Mouse (Mus musculus) ES-E14 (cell line): ENCODE data around the gene Ddx3y. TPM values are rescaled to one million over a fixed set of nuclear protein-coding genes. Genes with fewer than 3 reads are reported as not detected.
A peak's percentile ranks its signal among the peaks of the same experiment; 100 is the strongest.

Source experiments
- DNase-seq: peaks from one replicate; pipeline ENCODE4 v3.0.0-alpha.2; 2013; ENCODE audit warnings: low read depth, low spot score
- H3K27ac ChIP-seq: 2 replicates; pipeline ENCODE4 v1.5.1; 2012; ENCODE audit warnings: low read depth, mild to moderate bottlenecking, low read length, moderate library complexity, mixed read lengths; ENCODE audit not compliant: poor library complexity, insufficient read depth, severe bottlenecking
- H3K36me3 ChIP-seq: 2 replicates; pipeline ENCODE4 v1.6.1; 2012; ENCODE audit warnings: mild to moderate bottlenecking, low read length, moderate library complexity, mixed read lengths; ENCODE audit not compliant: control insufficient read depth, poor library complexity, insufficient read depth, severe bottlenecking
- H3K4me1 ChIP-seq, 2 experiments: fragments of 150-350 bp in 1 of 2; sonication (generic) in 1 of 2; 2 replicates each; pipeline ENCODE4 v1.6.1; 2012; ENCODE audit warnings: low read length in 2 of 2, mild to moderate bottlenecking in 1 of 2, mixed read lengths in 1 of 2; ENCODE audit not compliant: control insufficient read depth in 2 of 2, insufficient read depth in 2 of 2, poor library complexity in 1 of 2
- H3K4me3 ChIP-seq, 2 experiments: fragments of 150-350 bp in 1 of 2; sonication (generic) in 1 of 2; 2 replicates each; pipeline ENCODE4 v1.5.1; 2012; ENCODE audit warnings: low read length in 2 of 2, low read depth in 1 of 2, mild to moderate bottlenecking in 1 of 2, mixed read lengths in 1 of 2; ENCODE audit not compliant: insufficient read depth in 1 of 2, poor library complexity in 1 of 2, severe bottlenecking in 1 of 2
- H3K9ac ChIP-seq: 2 replicates; pipeline ENCODE4 v1.6.1; 2012; ENCODE audit warnings: low read depth, mild to moderate bottlenecking, low read length, mixed read lengths; ENCODE audit not compliant: poor library complexity, insufficient read depth, severe bottlenecking
- H3K9me3 ChIP-seq: fragments of 150-350 bp; sonication (generic); 2 replicates; pipeline ENCODE4 v1.6.1; 2012; ENCODE audit warnings: low read depth, mild to moderate bottlenecking, low read length; ENCODE audit not compliant: control insufficient read depth, insufficient read depth
- CHD2 ChIP-seq: IDR thresholded peaks from 2 replicates; pipeline ENCODE4 v1.6.1; 2014; ENCODE audit warnings: mild to moderate bottlenecking, low read depth, low read length, inconsistent platforms
- HCFC1 ChIP-seq: IDR thresholded peaks from 2 replicates; pipeline ENCODE4 v1.6.1; 2012; ENCODE audit warnings: low read length, inconsistent platforms, borderline replicate concordance; ENCODE audit not compliant: insufficient read depth
- MAFK ChIP-seq: IDR thresholded peaks from 2 replicates; pipeline ENCODE4 v1.6.1; 2014; ENCODE audit warnings: mild to moderate bottlenecking, low read depth, low read length, inconsistent platforms; ENCODE audit not compliant: insufficient read depth
- ZC3H11A ChIP-seq: IDR thresholded peaks from 2 replicates; pipeline ENCODE4 v1.6.1; 2012; ENCODE audit warnings: low read depth, mild to moderate bottlenecking, inconsistent platforms, low read length, borderline replicate concordance
- ZNF384 ChIP-seq: IDR thresholded peaks from 2 replicates; pipeline ENCODE4 v1.6.1; 2012; ENCODE audit warnings: low read depth, low read length, inconsistent platforms
- in situ Hi-C, 2 experiments: fragments of 600-800 bp; cut with MboI; formaldehyde crosslinking; loops; one replicate each; pipeline ENCODE4 v1.15.1; 2025; ENCODE audit warnings: low sequenced_read_pairs in 2 of 2, inconsistent platforms in 1 of 2; ENCODE audit not compliant: unreplicated experiment in 2 of 2
- total RNA-seq: library from RNA; depleted of rRNA; stranded (reverse); fragments of 300-350 nt; gene quantifications from 2 replicates; pipeline ENCODE4 v1.2.3, GENCODE M21; 2012; rRNA removed

Ddx3y gene
- total RNA-seq, 1 experiment, result 48.7 TPM

DNA sequence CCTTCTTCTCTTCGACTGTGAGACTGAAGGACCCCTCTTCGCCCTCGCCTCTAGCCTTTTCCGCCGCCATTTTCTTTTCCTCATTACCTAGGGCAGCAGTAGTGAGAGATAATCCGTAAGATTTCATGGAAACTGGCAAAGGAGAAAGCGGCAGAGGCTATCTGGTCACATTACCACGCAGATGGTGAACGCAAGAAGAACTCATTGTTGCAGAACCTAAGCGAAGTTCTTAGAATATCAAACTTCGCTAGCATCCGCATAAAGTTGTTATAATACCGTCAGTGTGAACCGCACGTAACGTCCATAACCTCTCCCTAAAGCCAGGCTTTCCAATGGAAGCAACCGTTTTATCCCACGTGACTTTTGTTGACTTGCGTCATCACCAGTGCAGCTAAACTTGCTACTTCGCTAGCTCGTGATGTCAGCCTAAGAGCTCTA lies 41.0 kb downstream of the Ddx3y start, which contains the start of gene Uty:
Gene Uty (minus strand): TSS at position 334 of the 438 bp plus-strand sequence.
- DNase-seq, result peak; percentile 63
- TF ChIP-seq CHD2, result no peak
- no peak for TF ChIP-seq HCFC1
- no peak for TF ChIP-seq ZNF384
- TF ChIP-seq MAFK, result no peak
- TF ChIP-seq ZC3H11A, result no peak
- no peaks in the 10 kb centered on the region for H3K9me3 ChIP-seq
- H3K27ac ChIP-seq, result peak within 1 kb of the TSS; percentile 74; the same call in 1 of the 2 replicates
- in situ Hi-C loops, result no loop called here
- H3K4me1 ChIP-seq, result no peaks in the 10 kb centered on the region; a peak in 1 of 4 replicates
- peak within 1 kb of the TSS; percentile 94 for H3K9ac ChIP-seq
- no peaks in the 10 kb centered on the region for H3K36me3 ChIP-seq
- peak within 1 kb of the TSS; percentile 77 to 89 for H3K4me3 ChIP-seq

DNA sequence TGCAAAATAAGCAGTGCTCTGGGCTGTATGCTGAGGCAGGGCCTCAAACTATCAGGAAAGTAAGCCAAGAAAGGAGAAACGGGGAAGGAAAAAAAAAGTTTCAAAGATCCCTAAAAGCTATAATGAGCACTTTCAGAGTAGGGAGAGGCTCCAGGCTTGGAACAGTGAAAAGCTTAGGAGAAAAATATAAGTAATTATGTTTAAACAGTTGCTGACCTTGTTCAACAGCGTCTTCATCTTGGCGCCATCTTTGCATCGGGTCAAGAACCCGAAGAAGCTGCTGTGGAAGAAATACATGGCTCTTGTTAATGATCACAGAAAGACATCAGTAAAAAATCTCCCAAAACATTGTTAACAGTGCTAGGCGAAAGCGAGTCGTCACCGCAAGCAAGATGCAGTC lies 41.5 kb downstream of the Ddx3y start:
- H3K9ac ChIP-seq, result peak overlapping the region; percentile 94
- peak overlapping the region; percentile 74; the same call in 1 of the 2 replicates for H3K27ac ChIP-seq
- H3K9me3 ChIP-seq, result no peaks in the 10 kb centered on the region
- DNase-seq, result peak; percentile 15
- in situ Hi-C loops, result no loop called here
- TF ChIP-seq ZNF384, result no peak
- TF ChIP-seq MAFK, result no peak
- no peak for TF ChIP-seq HCFC1
- no peak for TF ChIP-seq CHD2
- TF ChIP-seq ZC3H11A, result no peak
- H3K4me3 ChIP-seq, result peak overlapping the region; percentile 77 to 89
- H3K36me3 ChIP-seq, result no peaks in the 10 kb centered on the region
- H3K4me1 ChIP-seq, result no peaks in the 10 kb centered on the region; a peak in 1 of 4 replicates

GRCm38 (mm10) chrY:1244421-1244820 lies 42.0 kb downstream of the Ddx3y start:
- no peak for DNase-seq
- no peaks in the 10 kb centered on the region for H3K9me3 ChIP-seq
- H3K36me3 ChIP-seq, result no peaks in the 10 kb centered on the region
- in situ Hi-C loops, result no loop called here
- TF ChIP-seq ZNF384 (no peak), HCFC1 (no peak), CHD2 (no peak), ZC3H11A (no peak), MAFK (no peak)
- peak overlapping the region; percentile 77 to 89 for H3K4me3 ChIP-seq
- no peaks in the 10 kb centered on the region; a peak in 1 of 4 replicates for H3K4me1 ChIP-seq
- no peak overlapping the region for H3K27ac ChIP-seq
- H3K9ac ChIP-seq, result no peak overlapping the region

DNA sequence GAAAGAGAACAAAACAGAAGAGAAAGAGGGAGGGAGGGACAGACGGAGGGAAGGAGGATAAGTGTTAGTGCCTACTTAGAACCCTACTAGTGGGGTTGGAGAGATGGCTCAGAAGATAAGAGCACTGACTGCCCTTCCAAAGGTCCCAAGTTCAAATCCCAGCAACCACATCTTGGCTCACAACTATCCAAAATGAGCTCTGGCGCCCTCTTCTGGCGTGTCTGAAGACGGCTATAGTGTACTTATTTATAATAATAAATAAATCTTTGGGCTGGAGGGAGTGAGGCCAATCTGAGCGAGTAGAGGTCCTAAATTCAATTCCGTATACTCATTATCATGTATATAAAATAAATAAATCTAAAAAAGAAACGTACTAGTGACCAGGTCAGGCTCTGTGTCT lies 66.4 kb downstream of the Ddx3y start:
- Histone ChIP-seq H3K9me3 (no peaks in the 10 kb centered on the region), H3K36me3 (no peaks in the 10 kb centered on the region), H3K27ac (no peak overlapping the region), H3K4me3 (no peak overlapping the region), H3K9ac (no peak overlapping the region), H3K4me1 (no peaks in the 10 kb centered on the region)
- no peak for DNase-seq
- in situ Hi-C loops, result no loop called here
- no peak for TF ChIP-seq MAFK
- no peak for TF ChIP-seq ZC3H11A
- TF ChIP-seq CHD2, result no peak
- no peak for TF ChIP-seq ZNF384
- TF ChIP-seq HCFC1, result no peak

Other genes starting within 250 kb of the Ddx3y start
- 32.2 and 33.9 TPM in 2 replicates for gene Uty, start 40.9 kb downstream of the Ddx3y start, total RNA-seq
- 0.32 and 0.36 TPM in 2 replicates for gene Usp9y, start 173.2 kb upstream of the Ddx3y start, total RNA-seq